Mouse (Mus musculus) myocyte (in vitro differentiated cells): Measurements from ENCODE around the gene Elovl6.

Experiments
- CEBPB ChIP-seq: IDR thresholded peaks from 2 replicates; pipeline ENCODE4 v1.6.1; 2011; ENCODE audit warnings: mild to moderate bottlenecking, moderate library complexity; ENCODE audit not compliant: poor library complexity, insufficient read depth, severe bottlenecking
- E2F4 ChIP-seq: IDR thresholded peaks from one replicate; pipeline ENCODE4 v1.6.1; 2011; ENCODE audit warnings: mild to moderate bottlenecking, control low read depth, moderate library complexity; ENCODE audit not compliant: insufficient read depth
- MAX ChIP-seq: IDR thresholded peaks from one replicate; pipeline ENCODE4 v1.6.1; 2011; ENCODE audit warnings: low read depth, mild to moderate bottlenecking, control low read depth
- POLR2A ChIP-seq: IDR thresholded peaks from one replicate; pipeline ENCODE4 v1.6.1; 2011; ENCODE audit warnings: low read depth, mild to moderate bottlenecking, control low read depth, moderate library complexity; ENCODE audit not compliant: insufficient read length
- USF1 ChIP-seq: IDR thresholded peaks from one replicate; pipeline ENCODE4 v1.6.1; 2011; ENCODE audit warnings: low read depth, mild to moderate bottlenecking, control low read depth, moderate library complexity

GRCm38 (mm10) chr3:129508571-129508970, 23.6 kb upstream of the Elovl6 start:
- no peak for TF ChIP-seq POLR2A
- TF ChIP-seq CEBPB: no peak
- TF ChIP-seq USF1: no peak
- TF ChIP-seq MAX: no peak
- no peak for TF ChIP-seq E2F4
